Mouse (Mus musculus) bone marrow, adult 2 months (tissue): ENCODE measurements around the gene Apobec1. TPM values are rescaled to one million over a fixed set of nuclear protein-coding genes. Genes with fewer than 3 reads are reported as not detected.

Experiments used
- H3K27ac ChIP-seq: fragments of 200-500 bp; 2 replicates; pipeline ENCODE4 v1.5.1; 2012; ENCODE audit warnings: low read depth, mild to moderate bottlenecking, control low read depth, inconsistent platforms, low read length; ENCODE audit not compliant: control insufficient read depth, poor library complexity, insufficient read depth
- H3K4me1 ChIP-seq: fragments of 200-500 bp; 2 replicates; pipeline ENCODE4 v1.6.1; 2011; ENCODE audit warnings: low read length; ENCODE audit not compliant: control insufficient read depth, insufficient read depth
- H3K4me3 ChIP-seq: fragments of 200-500 bp; replicated peaks from 2 replicates; pipeline ENCODE3; 2011; ENCODE audit warnings: mild to moderate bottlenecking, low read depth, low read length, control low read depth; ENCODE audit not compliant: control insufficient read depth
- CTCF ChIP-seq: fragments of 200-500 bp; IDR thresholded peaks from 2 replicates; pipeline ENCODE4 v1.5.1; 2011; ENCODE audit warnings: low read length, control low read depth; ENCODE audit not compliant: control insufficient read depth, insufficient read depth
- POLR2A ChIP-seq: fragments of 200-500 bp; IDR thresholded peaks from 2 replicates; pipeline ENCODE4 v1.6.1; 2011; ENCODE audit warnings: low read depth, mild to moderate bottlenecking, control low read depth, low read length, borderline replicate concordance; ENCODE audit not compliant: control insufficient read depth
- WGBS: fragments of 180-500 bp; shearing (Covaris S2); methylation state at CpG from one replicate; pipeline ENCODE4 v1.1.7; 2018; 5-methylcytosine and 5-hydroxymethylcytosine counted together
- polyA plus RNA-seq: library from polyadenylated mRNA; stranded (reverse); fragments of >200 nt; gene quantifications from 2 replicates; pipeline ENCODE4 v1.2.4, GENCODE M21; 2011; ENCODE audit warnings: low replicate concordance; ENCODE audit not compliant: missing spikeins, insufficient read depth, insufficient read length

Gene Apobec1
- polyA plus RNA-seq, 1 experiment: 23.3 TPM

DNA sequence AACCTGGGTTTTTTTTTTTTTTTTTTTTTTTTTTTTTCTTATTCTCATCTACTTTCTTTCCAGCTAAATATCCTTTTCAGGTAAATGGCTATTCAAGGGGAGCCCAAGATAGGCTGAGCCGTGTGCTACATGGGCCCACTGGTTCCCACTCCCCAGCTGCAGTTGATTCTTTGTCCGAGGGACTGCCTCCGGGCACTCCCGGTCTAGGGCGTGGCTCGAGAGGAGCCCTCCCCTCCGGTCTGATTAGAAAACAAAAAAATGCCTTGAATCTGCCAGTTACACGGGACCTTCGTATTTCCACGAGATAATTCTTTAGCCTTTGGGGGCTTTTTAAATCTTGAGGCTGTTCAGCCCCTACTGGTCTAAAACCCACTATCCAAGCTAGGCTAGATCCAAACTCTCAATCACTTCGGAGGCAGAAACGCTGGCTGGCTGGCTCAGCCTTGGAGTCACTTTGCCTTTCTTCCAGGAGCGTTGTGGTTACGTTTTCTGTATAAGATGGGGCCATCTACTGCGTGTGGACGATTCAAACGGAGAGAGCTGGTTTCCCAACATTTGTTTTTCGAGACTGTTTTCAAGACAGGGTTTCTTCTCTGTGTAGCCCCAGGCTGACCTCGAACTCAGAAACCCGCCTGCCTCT, 25.3 kb upstream of the Apobec1 start:
- no peaks in the 10 kb centered on the region for H3K4me1 ChIP-seq
- H3K4me3 ChIP-seq: peak overlapping the region; percentile 34
- H3K27ac ChIP-seq: no peak overlapping the region
- WGBS: 23% methylated on average over 20 of the region's 20 CpGs
- TF ChIP-seq POLR2A (no peak), CTCF (no peak)

- H3K4me3 ChIP-seq: no peak within 1 kb of the TSS
- H3K27ac ChIP-seq: no peak within 1 kb of the TSS
- WGBS: 82% methylated on average over 8 of the region's 8 CpGs
- no peaks in the 10 kb centered on the region for H3K4me1 ChIP-seq
- TF ChIP-seq CTCF (no peak), POLR2A (no peak)
These were observed 23.9 kb upstream of the Apobec1 start, which contains the start of gene Dppa3 for GRCm38 (mm10) chr6:122626110-122626509. Dppa3 (plus strand) TSS chr6:122626410.

- Histone ChIP-seq H3K27ac (no peak overlapping the region), H3K4me3 (no peak overlapping the region), H3K4me1 (no peaks in the 10 kb centered on the region)
- 80% methylated on average over 4 of the region's 4 CpGs for WGBS
- TF ChIP-seq POLR2A: no peak
- no peak for TF ChIP-seq CTCF
These were observed 22.9 kb upstream of the Apobec1 start for GRCm38 (mm10) chr6:122625156-122625555.

GRCm38 (mm10) chr6:122624480-122624879, 22.2 kb upstream of the Apobec1 start:
- no peaks in the 10 kb centered on the region for H3K4me1 ChIP-seq
- WGBS: 80% methylated on average over 5 of the region's 5 CpGs
- no peak overlapping the region for H3K4me3 ChIP-seq
- TF ChIP-seq CTCF: no peak
- no peak for TF ChIP-seq POLR2A
- no peak overlapping the region for H3K27ac ChIP-seq

DNA sequence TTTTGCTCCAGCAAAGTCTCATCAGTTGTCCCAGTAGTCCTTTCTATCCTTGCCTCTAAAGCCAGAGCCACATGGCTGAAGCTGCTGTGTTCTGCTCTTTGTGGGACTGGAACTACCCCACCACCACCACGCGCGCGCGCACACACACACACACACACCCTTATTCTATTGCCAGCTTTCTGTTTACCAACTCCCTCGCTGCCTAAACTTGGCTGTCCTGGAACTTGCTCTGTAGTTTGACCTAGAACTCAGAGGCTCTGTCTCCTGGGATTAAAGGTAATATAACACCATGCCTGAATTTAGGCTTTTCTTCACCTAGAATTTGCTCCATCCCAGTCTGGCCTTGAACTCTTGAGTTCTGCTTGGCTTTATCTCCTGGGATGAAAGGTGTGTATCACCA, 18.8 kb upstream of the Apobec1 start:
- 90% methylated on average over 6 of the region's 6 CpGs for WGBS
- no peak for TF ChIP-seq POLR2A
- no peak for TF ChIP-seq CTCF

DNA sequence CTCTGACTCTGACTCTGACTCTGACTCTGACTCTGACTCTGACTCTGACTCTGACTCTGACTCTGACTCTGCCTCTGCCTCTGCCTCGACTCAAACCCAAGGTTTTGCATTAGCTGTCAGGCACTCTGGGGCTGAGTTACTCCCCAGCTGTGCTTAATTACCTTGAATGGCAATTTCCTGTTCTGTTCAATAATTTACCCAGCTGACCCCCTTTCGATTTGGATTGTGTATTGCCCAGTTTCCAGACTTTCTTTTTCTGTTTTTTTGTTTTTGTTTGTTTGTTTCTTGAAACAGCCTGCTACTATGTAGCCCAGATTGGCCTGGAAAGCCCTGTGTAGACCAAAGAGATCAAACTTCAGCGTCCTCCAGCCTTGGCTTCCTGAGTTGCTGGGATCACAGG, 13.8 kb upstream of the Apobec1 start:
- H3K4me3 ChIP-seq: no peak overlapping the region
- 63% methylated on average over 3 of the region's 3 CpGs for WGBS
- H3K27ac ChIP-seq: no peak overlapping the region
- no peaks in the 10 kb centered on the region for H3K4me1 ChIP-seq
- TF ChIP-seq POLR2A (no peak), CTCF (no peak)

More for the DNA sequence above, 18.8 kb upstream of the Apobec1 start:
- H3K4me3 ChIP-seq: no peak overlapping the region
- H3K27ac ChIP-seq: no peak overlapping the region
- H3K4me1 ChIP-seq: no peaks in the 10 kb centered on the region

- WGBS: 62% methylated on average over 2 of the region's 2 CpGs
- no peak overlapping the region for H3K27ac ChIP-seq
- TF ChIP-seq POLR2A (no peak), CTCF (peak; percentile 30; the same call in 1 of the 2 replicates)
- no peak overlapping the region for H3K4me3 ChIP-seq
- H3K4me1 ChIP-seq: no peaks in the 10 kb centered on the region
These were observed 11.8 kb upstream of the Apobec1 start for GRCm38 (mm10) chr6:122614047-122614446.

DNA sequence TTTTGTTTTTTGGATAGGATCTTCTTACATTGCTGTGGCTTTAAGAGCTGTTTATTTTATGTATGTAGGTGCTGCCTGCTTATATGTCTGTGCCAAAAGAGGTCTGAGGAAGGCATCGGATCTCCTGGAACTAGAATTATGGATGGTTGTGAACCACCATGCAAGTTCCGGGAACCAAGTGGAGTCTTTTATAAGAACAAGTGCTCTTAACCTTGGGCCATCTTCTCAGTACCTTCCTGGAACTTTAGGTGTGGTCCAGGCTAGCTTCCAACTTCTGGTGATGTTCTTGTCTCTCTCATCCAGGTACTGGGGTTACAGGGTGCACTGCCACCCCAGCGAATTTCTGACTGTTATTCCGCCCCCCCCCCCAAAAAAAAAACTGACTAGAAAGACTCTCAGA, 10.2 kb upstream of the Apobec1 start:
- Histone ChIP-seq H3K27ac (no peak overlapping the region), H3K4me1 (no peaks in the 10 kb centered on the region), H3K4me3 (no peak overlapping the region)
- 89% methylated on average over 4 of the region's 4 CpGs for WGBS
- no peak for TF ChIP-seq POLR2A

DNA sequence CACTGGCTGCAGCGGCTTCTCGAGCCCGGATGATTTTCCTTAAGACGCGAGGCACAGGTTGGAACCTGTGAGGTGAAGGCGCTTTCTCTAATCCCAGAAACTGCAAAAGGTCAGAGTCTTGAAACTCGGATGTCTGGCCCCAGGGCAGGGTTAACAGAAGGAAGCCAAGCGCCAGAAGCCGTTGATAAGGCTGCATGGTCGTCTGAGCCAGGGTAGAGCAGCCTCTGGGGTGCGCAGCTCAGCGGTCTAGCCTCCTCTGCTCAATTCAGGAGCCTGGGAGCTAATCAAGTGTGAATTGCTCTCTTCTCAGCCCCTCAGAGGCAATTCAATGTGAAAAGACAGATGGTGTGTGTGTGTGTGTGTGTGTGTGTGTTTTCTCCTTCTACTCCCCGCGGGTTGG, 7.5 kb upstream of the Apobec1 start, which contains the start of gene Gdf3:
Gdf3 (minus strand) TSS at position 317 of the 400 bp plus-strand sequence.
- no peaks in the 10 kb centered on the region; the same call in 1 of the 2 replicates for H3K4me1 ChIP-seq
- 54% methylated on average over 14 of the region's 14 CpGs for WGBS
- no peak within 1 kb of the TSS for H3K27ac ChIP-seq
- TF ChIP-seq POLR2A (no peak), CTCF (no peak)
- no peak within 1 kb of the TSS for H3K4me3 ChIP-seq
